Mouse (Mus musculus): ENCODE results near the gene Mdm4. TPM values are rescaled to one million over a fixed set of nuclear protein-coding genes. Genes with fewer than 3 reads are reported as not detected.

Mdm4 gene
- polyA plus RNA-seq, 1 experiment from 2014 or later, result 45.9 TPM

DNA sequence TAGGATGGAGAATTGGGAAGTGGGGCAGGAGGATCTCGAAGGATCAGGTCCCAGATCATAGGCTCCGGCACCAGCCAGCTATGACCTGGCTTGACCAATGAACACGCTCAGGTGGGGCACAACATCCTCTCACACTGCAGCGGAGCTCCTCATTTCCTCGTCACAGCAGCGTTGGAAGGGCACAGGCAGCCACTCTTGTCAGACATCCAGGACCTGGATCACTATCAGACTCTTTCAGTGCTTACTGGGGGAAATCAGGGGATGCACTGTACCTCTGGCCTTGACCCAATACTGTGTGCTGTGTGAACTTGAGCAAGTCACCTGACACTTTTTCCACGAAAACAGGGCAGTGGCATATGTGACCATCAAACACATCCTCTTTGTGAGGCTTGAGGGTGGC, 105.1 kb downstream of the Mdm4 start:
- WGBS, result 76% methylated on average over 7 of the region's 7 CpGs
- Histone ChIP-seq H3K27me3 (peaks cover 40% of the 10 kb centered on the region), H3K27ac (no peak overlapping the region), H3K9ac (no peak overlapping the region), H3K4me2 (replicated peaks) (no peak overlapping the region), H3K36me3 (no peaks in the 10 kb centered on the region), H3K4me3 (no peak overlapping the region), H3K4me1 (peaks cover 15% of the 10 kb centered on the region), H3K9me3 (no peaks in the 10 kb centered on the region)
- ATAC-seq (ENCODE audit: low FRiP score, low read depth), result no peak

DNA sequence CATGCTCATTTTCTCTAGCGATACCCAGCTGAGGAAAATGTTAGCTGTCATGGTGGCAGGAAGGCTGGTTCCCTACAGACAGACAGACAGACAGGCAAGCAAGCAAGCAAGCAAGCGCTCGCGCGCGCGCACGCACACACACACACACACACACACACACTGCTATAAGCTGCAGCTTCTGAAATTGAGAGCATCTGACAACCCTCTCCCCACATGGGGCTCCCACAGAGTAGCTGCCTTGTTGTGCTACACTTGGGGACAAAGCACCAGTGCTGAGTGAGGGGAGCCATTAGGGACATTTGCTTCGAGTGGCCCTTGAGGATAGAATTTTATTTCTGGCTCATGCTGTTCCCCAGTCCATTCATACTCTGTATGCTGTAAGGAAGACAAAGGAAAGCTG, 108.1 kb downstream of the Mdm4 start:
- Histone ChIP-seq H3K27me3 (peaks cover 33% of the 10 kb centered on the region), H3K9ac (no peak overlapping the region), H3K4me1 (peaks cover 20% of the 10 kb centered on the region), H3K4me3 (no peak overlapping the region), H3K4me2 (replicated peaks) (no peak overlapping the region), H3K36me3 (no peaks in the 10 kb centered on the region), H3K9me3 (no peaks in the 10 kb centered on the region), H3K27ac (no peak overlapping the region)
- ATAC-seq (ENCODE audit: low FRiP score, low read depth), result no peak
- WGBS, result 91% methylated on average over 9 of the region's 9 CpGs

DNA sequence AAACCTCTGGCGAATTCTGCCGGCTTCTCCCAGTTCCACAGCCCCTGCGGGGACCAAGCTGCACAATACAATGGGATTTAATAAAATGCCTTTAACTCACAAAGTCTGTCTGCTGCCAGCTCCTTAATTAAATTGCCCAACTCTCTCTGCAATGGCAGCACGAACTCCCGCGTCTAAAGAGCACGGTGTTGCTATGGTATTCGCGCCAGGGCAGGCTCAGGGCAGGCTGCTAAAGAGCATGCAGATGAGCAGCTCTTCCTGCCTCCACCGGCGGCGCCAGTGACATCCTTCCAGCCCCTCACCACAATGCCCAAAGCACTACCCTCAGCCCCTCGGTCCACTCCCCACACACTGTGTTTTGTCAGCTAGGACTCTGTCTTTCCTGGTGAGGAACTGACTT, 109.3 kb downstream of the Mdm4 start:
- 6% methylated on average over 13 of the region's 13 CpGs for WGBS
- Histone ChIP-seq H3K27me3 (peaks cover 42% of the 10 kb centered on the region), H3K27ac (no peak overlapping the region), H3K4me2 (replicated peaks) (peak overlapping the region; percentile 10; the same call in 1 of the 2 replicates), H3K4me1 (peaks cover 20% of the 10 kb centered on the region), H3K4me3 (no peak overlapping the region), H3K9me3 (no peaks in the 10 kb centered on the region), H3K36me3 (no peaks in the 10 kb centered on the region), H3K9ac (no peak overlapping the region)
- no peak for ATAC-seq (ENCODE audit: low FRiP score, low read depth)

DNA sequence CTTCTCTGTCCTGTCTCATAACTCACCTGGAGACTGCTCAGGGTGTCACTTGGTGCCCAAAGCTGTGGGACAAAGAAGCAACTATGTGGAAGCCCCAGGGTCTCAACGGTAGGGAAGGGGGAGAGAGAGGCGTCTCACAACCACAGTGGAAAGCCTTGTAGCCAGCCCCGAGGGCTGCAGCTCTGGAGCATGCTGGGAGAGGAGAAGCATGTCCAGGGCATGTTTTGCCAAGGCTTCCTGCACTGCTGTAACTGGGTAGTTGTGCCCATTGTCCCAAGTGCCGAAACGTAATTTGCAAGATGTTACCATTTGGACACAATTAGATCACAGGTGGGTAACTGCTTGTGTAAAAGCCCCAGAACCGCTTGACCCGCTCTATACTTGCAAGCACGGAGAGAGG, 111.1 kb downstream of the Mdm4 start:
- Histone ChIP-seq H3K9me3 (no peaks in the 10 kb centered on the region), H3K27ac (no peak overlapping the region), H3K36me3 (no peaks in the 10 kb centered on the region), H3K9ac (no peak overlapping the region), H3K4me1 (peaks cover 20% of the 10 kb centered on the region), H3K27me3 (peaks cover 43% of the 10 kb centered on the region), H3K4me2 (replicated peaks) (no peak overlapping the region), H3K4me3 (no peak overlapping the region)
- no peak for ATAC-seq (ENCODE audit: low FRiP score, low read depth)
- WGBS, result 77% methylated on average over 8 of the region's 8 CpGs

DNA sequence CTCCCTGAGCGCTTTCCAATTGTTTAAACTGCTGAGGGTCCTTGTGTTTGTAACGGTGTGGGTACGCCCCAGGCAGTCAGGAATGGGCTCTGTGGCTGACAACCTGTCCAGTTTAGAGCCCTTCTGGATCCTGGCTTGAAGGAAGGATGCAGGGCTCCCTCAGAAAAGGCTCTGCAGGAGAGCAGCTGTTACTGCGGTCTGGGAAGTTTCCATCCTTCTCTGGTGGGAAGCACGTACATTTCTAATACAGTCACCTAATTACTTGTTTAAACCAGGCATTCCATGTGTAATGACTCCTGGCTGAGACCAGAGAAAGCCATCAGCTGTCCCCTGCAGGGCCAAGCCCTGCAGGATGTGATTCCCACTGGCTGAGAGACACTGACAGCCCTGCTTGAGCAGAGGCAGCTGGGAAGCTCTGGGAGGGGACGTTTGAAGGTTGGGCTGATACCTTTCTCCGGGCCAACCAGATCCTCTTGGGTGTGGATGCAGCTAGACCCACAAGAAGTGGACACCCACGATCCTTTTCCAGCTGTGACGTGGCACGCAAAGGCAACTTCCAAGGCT, 112.2 kb downstream of the Mdm4 start:
- ATAC-seq (ENCODE audit: low FRiP score, low read depth), result peak; percentile 44; the same call in 1 of the 2 replicates
- no peak overlapping the region for H3K4me3 ChIP-seq
- H3K9me3 ChIP-seq, result no peaks in the 10 kb centered on the region
- no peaks in the 10 kb centered on the region for H3K36me3 ChIP-seq
- H3K9ac ChIP-seq, result no peak overlapping the region
- no peak overlapping the region for H3K27ac ChIP-seq
- H3K4me1 ChIP-seq, result peaks cover 20% of the 10 kb centered on the region
- WGBS, result 18% methylated on average over 10 of the region's 10 CpGs
- H3K27me3 ChIP-seq, result peaks cover 48% of the 10 kb centered on the region
- no peak overlapping the region for H3K4me2 ChIP-seq (replicated peaks)

DNA sequence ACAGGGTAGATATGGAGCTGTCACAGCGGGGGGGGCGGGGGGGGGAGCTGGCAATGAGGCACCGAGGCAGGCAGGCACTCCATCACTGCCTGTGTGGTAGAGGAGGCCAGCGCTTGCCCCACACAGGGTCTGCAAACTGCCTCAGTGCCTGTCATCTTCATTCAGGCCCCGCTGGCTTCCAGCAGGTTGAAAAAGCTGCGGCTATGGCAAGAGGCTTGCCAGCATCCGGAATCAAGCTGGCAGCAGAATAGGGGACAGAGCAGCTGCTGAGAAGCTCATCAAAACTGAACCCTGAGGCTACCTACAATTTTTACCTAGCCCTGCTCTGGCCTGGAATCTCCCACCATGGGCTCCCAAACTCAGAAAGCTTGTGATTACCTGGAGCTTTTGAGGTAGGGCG, 112.8 kb downstream of the Mdm4 start:
- Histone ChIP-seq H3K27me3 (peaks cover 47% of the 10 kb centered on the region), H3K4me3 (no peak overlapping the region), H3K9ac (no peak overlapping the region), H3K27ac (no peak overlapping the region), H3K36me3 (no peaks in the 10 kb centered on the region), H3K9me3 (no peaks in the 10 kb centered on the region), H3K4me2 (replicated peaks) (no peak overlapping the region), H3K4me1 (peaks cover 20% of the 10 kb centered on the region)
- no peak for ATAC-seq (ENCODE audit: low FRiP score, low read depth)
- 11% methylated on average over 8 of the region's 8 CpGs for WGBS

DNA sequence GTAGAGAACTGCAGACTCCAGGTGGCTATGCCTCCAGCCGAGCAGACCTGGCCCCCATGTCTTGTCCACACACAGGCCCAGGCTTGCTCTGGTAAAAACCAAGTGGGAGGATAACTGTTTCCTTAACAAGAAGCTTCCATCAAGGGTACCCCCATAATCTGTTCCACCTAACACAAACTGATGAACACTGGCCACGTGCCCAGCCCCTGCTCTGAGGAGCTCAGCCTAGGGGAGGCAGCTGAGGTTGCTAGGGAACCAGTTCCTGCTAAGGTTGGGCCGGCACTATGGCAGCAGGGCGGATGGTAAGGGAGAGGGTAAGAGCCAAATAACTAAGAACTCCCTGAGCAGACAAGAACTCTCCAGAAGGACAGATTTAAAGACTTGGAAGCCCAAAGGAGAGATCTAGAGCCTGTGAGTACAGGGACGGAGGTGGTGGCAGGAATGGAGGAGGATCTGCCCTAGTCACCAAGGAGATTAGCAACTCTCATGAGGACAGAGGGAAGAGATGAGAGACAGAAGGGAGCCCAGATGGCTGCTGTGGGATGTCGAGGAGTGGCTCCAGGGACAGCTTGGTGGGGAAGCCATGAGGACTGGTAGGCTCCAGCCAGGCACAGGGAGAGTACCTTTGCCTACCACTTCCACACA, 114.4 kb downstream of the Mdm4 start:
- Histone ChIP-seq H3K36me3 (no peaks in the 10 kb centered on the region), H3K9ac (no peak overlapping the region), H3K4me2 (replicated peaks) (no peak overlapping the region), H3K27ac (no peak overlapping the region), H3K9me3 (no peaks in the 10 kb centered on the region), H3K4me3 (no peak overlapping the region), H3K27me3 (peaks cover 40% of the 10 kb centered on the region), H3K4me1 (peaks cover 17% of the 10 kb centered on the region)
- ATAC-seq (ENCODE audit: low FRiP score, low read depth), result no peak
- 61% methylated on average over 6 of the region's 6 CpGs for WGBS

DNA sequence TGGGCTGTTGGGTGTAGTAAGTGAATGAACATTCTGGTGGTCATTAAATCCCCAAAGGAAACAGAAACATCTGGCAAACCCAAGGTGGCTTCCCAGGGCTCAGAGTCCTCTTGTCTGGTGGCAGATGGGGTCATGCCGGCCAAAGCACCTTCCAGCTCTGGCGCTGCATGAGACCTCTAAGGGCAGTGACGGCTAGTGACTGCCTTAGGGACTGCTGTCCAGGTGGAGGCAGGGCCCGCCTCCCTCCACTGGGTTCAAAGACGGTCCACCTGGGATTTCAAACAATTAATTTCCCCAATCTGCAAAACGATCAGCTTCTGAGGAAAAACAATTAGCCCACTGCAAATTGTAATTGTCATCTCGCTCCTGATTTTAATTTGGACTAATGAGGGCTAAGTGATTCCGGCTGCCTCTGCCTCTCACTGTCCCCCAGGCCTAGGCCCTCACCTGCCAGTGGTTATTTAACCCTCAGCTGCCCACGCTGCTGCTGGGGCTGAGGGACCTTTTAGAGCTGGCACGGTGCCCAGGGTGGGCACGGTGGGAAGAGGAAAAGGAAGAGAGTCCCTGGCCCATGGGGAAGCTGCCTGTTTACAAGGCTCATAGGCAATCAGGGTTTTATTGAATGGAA, 119.8 kb downstream of the Mdm4 start:
- Histone ChIP-seq H3K4me1 (peaks cover 7% of the 10 kb centered on the region), H3K4me2 (replicated peaks) (no peak overlapping the region), H3K4me3 (no peak overlapping the region), H3K36me3 (no peaks in the 10 kb centered on the region), H3K27ac (no peak overlapping the region), H3K27me3 (peaks cover 13% of the 10 kb centered on the region), H3K9ac (no peak overlapping the region), H3K9me3 (no peaks in the 10 kb centered on the region)
- no peak for ATAC-seq (ENCODE audit: low FRiP score, low read depth)
- WGBS, result 12% methylated on average over 11 of the region's 11 CpGs

DNA sequence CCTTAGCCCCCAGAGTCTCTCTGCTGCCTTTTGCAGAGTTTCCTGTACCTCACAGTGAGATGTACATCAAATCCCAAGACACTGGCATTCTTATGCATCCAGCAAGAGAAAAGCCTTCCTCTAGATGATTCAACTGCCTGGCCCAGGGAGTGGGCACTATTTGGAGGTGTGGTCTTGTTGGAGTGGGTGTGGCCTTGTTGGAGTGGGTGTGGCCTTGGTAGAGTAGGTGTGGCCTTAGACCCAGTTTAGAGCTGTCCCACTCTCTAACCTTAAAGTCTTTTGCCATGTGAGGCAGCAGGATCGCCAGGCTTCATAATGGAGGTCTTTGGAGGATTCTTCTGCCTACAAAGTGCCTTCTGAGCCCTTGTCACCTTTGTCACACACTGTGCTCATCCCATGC, 120.4 kb downstream of the Mdm4 start:
- no peaks in the 10 kb centered on the region for H3K36me3 ChIP-seq
- H3K4me3 ChIP-seq, result no peak overlapping the region
- H3K27me3 ChIP-seq, result peaks cover 13% of the 10 kb centered on the region
- H3K4me2 ChIP-seq (replicated peaks), result no peak overlapping the region
- peaks cover 7% of the 10 kb centered on the region for H3K4me1 ChIP-seq
- no peak for ATAC-seq (ENCODE audit: low FRiP score, low read depth)
- H3K9ac ChIP-seq, result no peak overlapping the region
- H3K27ac ChIP-seq, result no peak overlapping the region
- 67% methylated on average over 1 of the region's 1 CpGs for WGBS
- no peaks in the 10 kb centered on the region for H3K9me3 ChIP-seq

Small RNA genes within 50 kb of the gene (microRNA-seq; reads per million reads assigned to microRNA genes)
- gene Gm44300, result not detected

Other genes with a start within 250 kb of the Mdm4 start
- 5.3 and 5.5 TPM in 2 replicates for gene Lrrn2, start 150.3 kb downstream of the Mdm4 start, polyA plus RNA-seq (2015; fragmentation: Nextera tagmentation; extraction: Ambion mirVana)
- 6.8 and 7.1 TPM in 2 replicates for gene Pik3c2b, start 15.1 kb upstream of the Mdm4 start, polyA plus RNA-seq (2015; fragmentation: Nextera tagmentation; extraction: Ambion mirVana)
- 31.9 and 35.9 TPM in 2 replicates for gene Ppp1r15b, start 100.6 kb upstream of the Mdm4 start, polyA plus RNA-seq (2015; fragmentation: Nextera tagmentation; extraction: Ambion mirVana)
- gene Plekha6, start 133.6 kb upstream of the Mdm4 start, polyA plus RNA-seq (2015; fragmentation: Nextera tagmentation; extraction: Ambion mirVana), result 1.7 and 2.6 TPM in 2 replicates

Measured in limb, embryonic 13.5 days (tissue).